Mouse (Mus musculus) CH12.LX (cell line): Measurements from ENCODE around the gene C8a.

Source experiments
- CHD1 ChIP-seq: IDR thresholded peaks from 2 replicates; pipeline ENCODE4 v1.6.1; 2012; ENCODE audit warnings: low read depth, low read length, improper control_type of control experiment, inconsistent platforms
- CTCF ChIP-seq, 2 experiments: IDR thresholded peaks in 1 of 2; conservative IDR thresholded peaks in 1 of 2; 2 replicates each; pipeline ENCODE4 v1.5.1; 2011 to 2012; ENCODE audit warnings: low read depth in 2 of 2, low read length in 2 of 2, improper control_type of control experiment in 1 of 2, inconsistent platforms in 1 of 2, mild to moderate bottlenecking in 1 of 2, moderate library complexity in 1 of 2
- ETS1 ChIP-seq: conservative IDR thresholded peaks from 2 replicates; pipeline ENCODE4 v1.6.1; 2012; ENCODE audit warnings: low read depth, mild to moderate bottlenecking, inconsistent platforms, low read length, improper control_type of control experiment, moderate library complexity
- JUN ChIP-seq: IDR thresholded peaks from 2 replicates; pipeline ENCODE4 v1.6.1; 2011; ENCODE audit warnings: low read depth, mild to moderate bottlenecking, low read length, improper control_type of control experiment, moderate library complexity; ENCODE audit not compliant: insufficient read depth
- KAT2A ChIP-seq: IDR thresholded peaks from 2 replicates; pipeline ENCODE4 v1.6.1; 2012; ENCODE audit warnings: low read length, improper control_type of control experiment, inconsistent platforms; ENCODE audit not compliant: insufficient replicate concordance
- MAZ ChIP-seq: IDR thresholded peaks from 2 replicates; pipeline ENCODE4 v1.6.1; 2012; ENCODE audit warnings: low read depth, mild to moderate bottlenecking, inconsistent platforms, low read length, improper control_type of control experiment, moderate library complexity
- MYC ChIP-seq: IDR thresholded peaks from 2 replicates; pipeline ENCODE4 v1.6.1; 2011; ENCODE audit warnings: low read depth, mild to moderate bottlenecking, improper control_type of control experiment, low read length
- NRF1 ChIP-seq: IDR thresholded peaks from 2 replicates; pipeline ENCODE4 v1.6.1; 2014; ENCODE audit warnings: low read depth, mild to moderate bottlenecking, inconsistent platforms, low read length, improper control_type of control experiment, moderate library complexity
- POLR2A ChIP-seq: IDR thresholded peaks from 2 replicates; pipeline ENCODE4 v1.6.1; 2011; ENCODE audit warnings: low read depth, mild to moderate bottlenecking, improper control_type of control experiment, low read length
- POLR2AphosphoS2 ChIP-seq: IDR thresholded peaks from 2 replicates; pipeline ENCODE4 v1.6.1; 2011; ENCODE audit warnings: low read depth, low read length, improper control_type of control experiment
- TCF12 ChIP-seq: IDR thresholded peaks from 2 replicates; pipeline ENCODE4 v1.6.1; 2014; ENCODE audit warnings: low read depth, mild to moderate bottlenecking, inconsistent platforms, low read length, improper control_type of control experiment
- USF2 ChIP-seq: conservative IDR thresholded peaks from 2 replicates; pipeline ENCODE4 v1.6.1; 2011; ENCODE audit warnings: low read depth, low read length, improper control_type of control experiment
- ZC3H11A ChIP-seq: IDR thresholded peaks from 2 replicates; pipeline ENCODE4 v1.6.1; 2012; ENCODE audit warnings: low read depth, mild to moderate bottlenecking, inconsistent platforms, low read length, improper control_type of control experiment
- ZNF384 ChIP-seq: IDR thresholded peaks from 2 replicates; pipeline ENCODE4 v1.6.1; 2012; ENCODE audit warnings: low read depth, low read length, improper control_type of control experiment, inconsistent platforms

DNA sequence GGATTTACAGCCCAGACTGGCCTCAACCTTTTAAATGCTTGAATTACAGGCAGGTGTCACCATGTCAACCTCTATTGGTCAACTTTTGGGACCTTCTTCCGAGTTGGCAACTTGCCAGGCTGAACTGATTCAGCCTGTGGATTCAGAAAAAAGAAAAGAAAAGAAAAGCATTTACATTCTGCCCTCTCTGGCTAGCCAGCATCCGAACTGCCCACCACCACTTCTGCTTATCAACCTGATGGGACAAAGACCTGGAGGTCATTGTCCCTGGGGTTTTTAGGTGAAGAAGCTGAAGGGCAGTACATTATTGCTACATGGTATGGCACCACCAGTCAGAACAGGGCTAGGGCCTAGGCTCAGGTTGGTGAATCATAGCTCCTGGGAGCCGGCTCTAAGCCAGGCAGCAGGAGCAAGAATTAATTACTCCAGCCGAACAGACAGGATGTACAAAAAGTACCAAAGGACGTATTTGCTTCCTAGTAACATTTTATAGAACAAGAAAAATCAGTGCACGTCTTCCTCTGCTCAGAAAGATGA is 38.6 kb upstream of the C8a start:
- TF ChIP-seq KAT2A: no peak
- TF ChIP-seq CHD1: no peak
- no peak for TF ChIP-seq MYC
- no peak for TF ChIP-seq CTCF (conservative IDR thresholded peaks at IDR 0.05 in 1 of 2, IDR thresholded peaks at IDR 0.05 in 1 of 2; ENCODE audit: low read depth in 2 of 2, low read length in 2 of 2)
- TF ChIP-seq POLR2AphosphoS2: no peak
- TF ChIP-seq ZC3H11A: no peak
- no peak for TF ChIP-seq POLR2A
- TF ChIP-seq ZNF384: no peak
- no peak for TF ChIP-seq NRF1
- TF ChIP-seq USF2: no peak
- TF ChIP-seq JUN: no peak
- no peak for TF ChIP-seq ETS1
- no peak for TF ChIP-seq TCF12
- TF ChIP-seq MAZ: no peak
